Mouse (Mus musculus) midbrain, postnatal 0 days (tissue): Measurements from ENCODE around the gene Adgrb2. TPM values are rescaled to one million over a fixed set of nuclear protein-coding genes. Genes with fewer than 3 reads are reported as not detected.
A peak's percentile ranks its signal among the peaks of the same experiment; 100 is the strongest.

Source experiments
- ATAC-seq: fragments of 200-750 bp; cut with Nextera tagmentation; 2 replicates; pipeline ENCODE4 v1.8.0; 2017; ENCODE audit warnings: moderate number of reproducible peaks, mild to moderate bottlenecking, moderate TSS enrichment, moderate library complexity; ENCODE audit not compliant: low FRiP score
- DNase-seq: peaks from one replicate; pipeline ENCODE4 v3.0.0-alpha.2; 2015; ENCODE audit warnings: low spot score
- H3K27ac ChIP-seq: fragments of 300-500 bp; sonication (generic); 2 replicates; pipeline ENCODE4 v1.5.1; 2014; ENCODE audit warnings: low read depth, mild to moderate bottlenecking, low read length, mixed read lengths
- H3K27me3 ChIP-seq: fragments of 300-500 bp; sonication (generic); 2 replicates; pipeline ENCODE4 v1.6.1; 2014; ENCODE audit warnings: low read length, control low read depth, mixed read lengths; ENCODE audit not compliant: insufficient read depth
- H3K36me3 ChIP-seq: fragments of 300-500 bp; sonication (generic); 2 replicates; pipeline ENCODE4 v1.6.1; 2014; ENCODE audit warnings: low read length, control low read depth, mixed read lengths; ENCODE audit not compliant: insufficient read depth
- H3K4me1 ChIP-seq: fragments of 300-500 bp; sonication (generic); 2 replicates; pipeline ENCODE4 v1.6.1; 2014; ENCODE audit warnings: mild to moderate bottlenecking, control low read depth, antibody characterized with exemption, low read length, mixed read lengths; ENCODE audit not compliant: insufficient read depth
- H3K4me2 ChIP-seq: fragments of 300-500 bp; sonication (generic); 2 replicates; pipeline ENCODE4 v1.6.1; 2014; ENCODE audit warnings: low read depth, mild to moderate bottlenecking, low read length, mixed read lengths; ENCODE audit not compliant: poor library complexity, severe bottlenecking
- H3K4me3 ChIP-seq: fragments of 300-500 bp; sonication (generic); 2 replicates; pipeline ENCODE4 v1.5.1; 2014; ENCODE audit warnings: low read depth, mild to moderate bottlenecking, low read length, moderate library complexity
- H3K9ac ChIP-seq: fragments of 300-500 bp; sonication (generic); replicated peaks from 2 replicates; pipeline ENCODE4 v1.6.1; 2014; ENCODE audit warnings: mild to moderate bottlenecking, low read length, moderate library complexity, mixed read lengths; ENCODE audit not compliant: poor library complexity, severe bottlenecking
- H3K9me3 ChIP-seq: fragments of 300-500 bp; sonication (generic); 2 replicates; pipeline ENCODE4 v1.6.1; 2016; ENCODE audit warnings: low read length, control low read depth
- CTCF ChIP-seq: IDR thresholded peaks from 2 replicates; pipeline ENCODE4 v1.5.1; 2016; ENCODE audit warnings: antibody characterized with exemption, mild to moderate bottlenecking
- WGBS: fragments of 180-500 bp; shearing (Covaris S2); extraction: QIAGEN DNeasy Blood & Tissue Kit; methylation state at CpG from one replicate; pipeline ENCODE4 v1.1.7; 2014; 5-methylcytosine and 5-hydroxymethylcytosine counted together
- polyA plus RNA-seq: library from polyadenylated mRNA; unstranded; fragments of >200 nt; fragmentation: Nextera tagmentation; extraction: Ambion mirVana; gene quantifications from 2 replicates; pipeline ENCODE4 v1.2.1, GENCODE M21; 2015
- total RNA-seq: library from RNA; depleted of rRNA; stranded (reverse); fragments of >200 nt; gene quantifications from 2 replicates; pipeline ENCODE4 v1.2.3, GENCODE M21; 2014

Gene Adgrb2
- total and polyA plus RNA-seq, 2 experiments from 2014 or later, result 17.9 to 312 TPM

- peak overlapping the region; percentile 71 for H3K27ac ChIP-seq
These were observed 70.1 kb downstream of the Adgrb2 start for GRCm38 (mm10) chr4:130054727-130055126.

GRCm38 (mm10) chr4:130055160-130056010 is 70.7 kb downstream of the Adgrb2 start:
- peak; percentile 51 for ATAC-seq
- H3K9me3 ChIP-seq, result no peaks in the 10 kb centered on the region
- H3K36me3 ChIP-seq, result no peaks in the 10 kb centered on the region
- no peak for TF ChIP-seq CTCF
- DNase-seq, result peak; percentile 53
- H3K27ac ChIP-seq, result peak overlapping the region; percentile 71
- H3K4me2 ChIP-seq, result no peak overlapping the region
- H3K4me1 ChIP-seq, result peaks cover 10% of the 10 kb centered on the region; the same call in 1 of the 2 replicates
- no peaks in the 10 kb centered on the region for H3K27me3 ChIP-seq
- 77% methylated on average over 14 of the region's 14 CpGs for WGBS
- no peak overlapping the region for H3K9ac ChIP-seq
- H3K4me3 ChIP-seq, result no peak overlapping the region

More at GRCm38 (mm10) chr4:130054727-130055126, 70.1 kb downstream of the Adgrb2 start:
- DNase-seq (peak; percentile 74), ATAC-seq (peak; percentile 55; the same call in 1 of the 2 replicates)
- peaks cover 10% of the 10 kb centered on the region; the same call in 1 of the 2 replicates for H3K4me1 ChIP-seq
- WGBS, result 29% methylated on average over 1 of the region's 1 CpGs
- no peaks in the 10 kb centered on the region for H3K9me3 ChIP-seq
- TF ChIP-seq CTCF, result no peak
- no peak overlapping the region for H3K9ac ChIP-seq
- H3K4me3 ChIP-seq, result no peak overlapping the region
- no peak overlapping the region for H3K4me2 ChIP-seq
- no peaks in the 10 kb centered on the region for H3K27me3 ChIP-seq
- H3K36me3 ChIP-seq, result no peaks in the 10 kb centered on the region

GRCm38 (mm10) chr4:130056011-130056322 is 71.3 kb downstream of the Adgrb2 start:
- Histone ChIP-seq H3K4me2 (no peak overlapping the region), H3K9ac (no peak overlapping the region), H3K4me3 (no peak overlapping the region), H3K27ac (peak overlapping the region; percentile 64), H3K27me3 (no peaks in the 10 kb centered on the region), H3K4me1 (peaks cover 14% of the 10 kb centered on the region; the same call in 1 of the 2 replicates), H3K36me3 (no peaks in the 10 kb centered on the region), H3K9me3 (no peaks in the 10 kb centered on the region)
- 51% methylated on average over 3 of the region's 3 CpGs for WGBS
- peak; percentile 44; the same call in 1 of the 2 replicates for ATAC-seq
- DNase-seq, result peak; percentile 49
- no peak for TF ChIP-seq CTCF

GRCm38 (mm10) chr4:130056471-130056870 is 71.8 kb downstream of the Adgrb2 start:
- 44% methylated on average over 3 of the region's 3 CpGs for WGBS

GRCm38 (mm10) chr4:130060937-130061336 is 76.3 kb downstream of the Adgrb2 start:
- Histone ChIP-seq H3K9ac (no peak overlapping the region), H3K27ac (no peak overlapping the region), H3K27me3 (no peaks in the 10 kb centered on the region), H3K4me1 (peaks cover 16% of the 10 kb centered on the region; the same call in 1 of the 2 replicates), H3K36me3 (no peaks in the 10 kb centered on the region), H3K9me3 (no peaks in the 10 kb centered on the region), H3K4me3 (no peak overlapping the region), H3K4me2 (no peak overlapping the region)
- no peak for TF ChIP-seq CTCF
- DNase-seq (peak; percentile 45), ATAC-seq (no peak)

More at GRCm38 (mm10) chr4:130056471-130056870, 71.8 kb downstream of the Adgrb2 start:
- ATAC-seq, result no peak
- no peak overlapping the region for H3K4me2 ChIP-seq
- no peaks in the 10 kb centered on the region for H3K36me3 ChIP-seq
- H3K4me3 ChIP-seq, result no peak overlapping the region
- no peaks in the 10 kb centered on the region for H3K27me3 ChIP-seq
- no peak overlapping the region for H3K9ac ChIP-seq
- no peaks in the 10 kb centered on the region for H3K9me3 ChIP-seq
- peaks cover 16% of the 10 kb centered on the region; the same call in 1 of the 2 replicates for H3K4me1 ChIP-seq
- DNase-seq, result peak; percentile 43
- TF ChIP-seq CTCF, result no peak
- peak overlapping the region; percentile 64; the same call in 1 of the 2 replicates for H3K27ac ChIP-seq

- no peak for TF ChIP-seq CTCF
- no peaks in the 10 kb centered on the region for H3K36me3 ChIP-seq
- H3K4me1 ChIP-seq, result 0 out of 2 replicates have a peak, but pooled peaks cover 6% of the 10 kb centered on the region
- no peak overlapping the region for H3K4me2 ChIP-seq
- DNase-seq, result no peak
- H3K9me3 ChIP-seq, result no peaks in the 10 kb centered on the region
- H3K9ac ChIP-seq, result no peak overlapping the region
- no peak for ATAC-seq
- H3K4me3 ChIP-seq, result no peak overlapping the region
- no peaks in the 10 kb centered on the region for H3K27me3 ChIP-seq
- 70% methylated on average over 6 of the region's 7 CpGs for WGBS
- H3K27ac ChIP-seq, result no peak overlapping the region
These were observed 78.5 kb downstream of the Adgrb2 start for GRCm38 (mm10) chr4:130063191-130063590.
